Comparison of ENCODE assay signal across 22 mouse cellular contexts in genomic region chr6:29875576-29875975, GRCm38 (mm10). TPM values are rescaled to one million over a fixed set of nuclear protein-coding genes. Genes with fewer than 3 reads are reported as not detected.
DNase-seq lines count a peak whose midpoint lies in the region; ATAC-seq and TF ChIP-seq lines count a peak whose summit lies in the region.
"Had no signal": no experiment of that assay in that cellular context is flagged by ENCODE, and none has a peak within 500 bp of the region (broad histone marks: within the 10 kb centered on the region; RNA-seq: fewer than 3 reads in every experiment).

No protein-coding gene starts in this region.

- H3K4me1 ChIP-seq in kidney, adult 2 months (ENCODE audit: control insufficient read depth, insufficient read depth, low read length), result peaks cover 3% of the 10 kb centered on the region; the same call in 1 of the 2 replicates
- peaks cover 42% of the 10 kb centered on the region for H3K4me1 ChIP-seq in heart, postnatal 0 days (ENCODE audit: control insufficient read depth, insufficient read depth)
- H3K4me1 ChIP-seq in liver, embryonic 11.5 days (replicated peaks; ENCODE audit: control insufficient read depth, insufficient read depth, low read length), result no peaks in the 10 kb centered on the region
- H3K4me1 ChIP-seq: embryonic facial prominence, embryonic 12.5 days; hindbrain, embryonic 13.5 days; limb, embryonic 10.5 days had no signal

- no peak overlapping the region for H3K9ac ChIP-seq in heart, postnatal 0 days (replicated peaks; ENCODE audit: low read depth, low read length)
- no peak overlapping the region for H3K9ac ChIP-seq in liver, embryonic 11.5 days (ENCODE audit: low read depth, low read length)
- H3K9ac ChIP-seq: embryonic facial prominence, embryonic 12.5 days; hindbrain, embryonic 13.5 days had no signal

- peak overlapping the region; percentile 23; the same call in 1 of the 2 replicates for H3K27ac ChIP-seq in kidney, adult 2 months (ENCODE audit: insufficient read depth, low read depth, low read length)
- peak overlapping the region; percentile 72 for H3K27ac ChIP-seq in heart, postnatal 0 days (ENCODE audit: low read depth)
- no peak overlapping the region for H3K27ac ChIP-seq in liver, embryonic 11.5 days (ENCODE audit: low read depth, low read length)
- H3K27ac ChIP-seq: embryonic facial prominence, embryonic 12.5 days; hindbrain, embryonic 13.5 days; kidney, postnatal 0 days; limb, embryonic 10.5 days had no signal

- H3K36me3 ChIP-seq in kidney, adult 2 months (ENCODE audit: control insufficient read depth, insufficient read depth, low read length), result peaks cover 15% of the 10 kb centered on the region
- peaks cover 2% of the 10 kb centered on the region; the same call in 1 of the 2 replicates for H3K36me3 ChIP-seq in heart, postnatal 0 days (replicated peaks; ENCODE audit: control insufficient read depth, insufficient read depth, low read length)
- no peaks in the 10 kb centered on the region for H3K36me3 ChIP-seq in liver, embryonic 11.5 days (ENCODE audit: control insufficient read depth, insufficient read depth, low read length)

- 63% methylated on average over 5 of the region's 5 CpGs for WGBS in kidney, adult 2 months
- 28% methylated on average over 5 of the region's 5 CpGs for WGBS in heart, postnatal 0 days
- WGBS in liver, embryonic 11.5 days, result 86% methylated on average over 5 of the region's 5 CpGs

- DNase-seq in adrenal gland, postnatal 10 days, result peak; percentile 53
- no peak for DNase-seq in adrenal gland, postnatal 4 days (ENCODE audit: low spot score in 2 of 2)
- DNase-seq in kidney, adult 2 months, result peak; percentile 47
- no peak for DNase-seq in kidney, postnatal 4 days
- no peak for DNase-seq in heart, postnatal 0 days (ENCODE audit: low spot score)
- no peak for DNase-seq in liver, embryonic 11.5 days (ENCODE audit: low spot score)
- no peak for DNase-seq in left cerebral cortex, adult 8-10 months (ENCODE audit: low spot score in 2 of 2)
- DNase-seq in lung, postnatal 25 days (ENCODE audit: low spot score), result no peak
- DNase-seq: adrenal gland, postnatal 25 days; cerebellum, adult 9-11 months; kidney, adult 18-20 months; liver; midbrain, embryonic 14.5 days; right cerebral cortex, postnatal 25 days; spleen, adult 18-20 months had no signal

- peak; percentile 74; the same call in 1 of the 2 replicates for ATAC-seq in heart, postnatal 0 days (ENCODE audit: insufficient read depth, low read depth)
- no peak for ATAC-seq in liver, embryonic 11.5 days (replicated peaks; ENCODE audit: low FRiP score)
- ATAC-seq: activated CD4-positive, CD25-positive, alpha-beta regulatory T cell, adult 4 months; lung, postnatal 0 days had no signal

- H3K27me3 ChIP-seq in kidney, adult 2 months (replicated peaks; ENCODE audit: control insufficient read depth, insufficient read depth, low read length), result no peaks in the 10 kb centered on the region
- H3K27me3 ChIP-seq in heart, postnatal 0 days (ENCODE audit: control insufficient read depth, insufficient read depth, low read length), result no peaks in the 10 kb centered on the region
- no peaks in the 10 kb centered on the region for H3K27me3 ChIP-seq in liver, embryonic 11.5 days (replicated peaks; ENCODE audit: control insufficient read depth, insufficient read depth, low read length)
- H3K27me3 ChIP-seq: embryonic facial prominence, embryonic 12.5 days; hindbrain, embryonic 13.5 days had no signal

- H3K9me3 ChIP-seq in heart, postnatal 0 days (replicated peaks; ENCODE audit: control insufficient read depth, low read length), result no peaks in the 10 kb centered on the region
- H3K9me3 ChIP-seq in liver, embryonic 11.5 days (ENCODE audit: control insufficient read depth, low read length), result no peaks in the 10 kb centered on the region
- H3K9me3 ChIP-seq: embryonic facial prominence, embryonic 12.5 days; hindbrain, embryonic 13.5 days; limb, embryonic 10.5 days; megakaryocyte, embryonic 14.5 days had no signal

- TF ChIP-seq CTCF in kidney, adult 2 months (conservative IDR thresholded peaks at IDR 0.05; ENCODE audit: insufficient read depth, insufficient read length, low read depth, low read length), result no peak
- TF ChIP-seq CTCF in heart, postnatal 0 days (IDR thresholded peaks at IDR 0.05; ENCODE audit: low read depth), result no peak

- no peak for TF ChIP-seq POLR2A in kidney, adult 2 months (IDR thresholded peaks at IDR 0.05; ENCODE audit: low read depth, low read length)

- no peak overlapping the region for H3K4me3 ChIP-seq in kidney, adult 2 months (ENCODE audit: insufficient read depth, low read depth, low read length)
- H3K4me3 ChIP-seq in heart, postnatal 0 days (ENCODE audit: low read depth, low read length), result no peak overlapping the region
- H3K4me3 ChIP-seq in liver, embryonic 11.5 days (ENCODE audit: low read depth, low read length), result no peak overlapping the region
- H3K4me3 ChIP-seq: embryonic facial prominence, embryonic 12.5 days; hindbrain, embryonic 13.5 days; limb, embryonic 10.5 days; megakaryocyte, embryonic 14.5 days had no signal

- no peak for TF ChIP-seq EP300 in heart, postnatal 0 days (IDR thresholded peaks at IDR 0.05; ENCODE audit: low read depth)

- H3K4me2 ChIP-seq in heart, postnatal 0 days (ENCODE audit: low read depth, low read length), result no peak overlapping the region
- no peak overlapping the region for H3K4me2 ChIP-seq in liver, embryonic 11.5 days
- H3K4me2 ChIP-seq: embryonic facial prominence, embryonic 12.5 days; hindbrain, embryonic 13.5 days had no signal

RNA-seq across cellular contexts. Expression of gene Strip2, which starts 41.2 kb away (rescaled TPM):
- 1 to 10 TPM; 1.2 to 2.7 TPM for total RNA-seq in adrenal gland, postnatal 10 days (2021)
- total RNA-seq in adrenal gland, postnatal 4 days (2021), result 1 to 10 TPM; 2.2 to 2.6 TPM
- 1.2 and 1.4 TPM in 2 replicates for polyA plus RNA-seq in kidney, adult 2 months (2012; rRNA removed)
- 144 and 168 TPM in 2 replicates for total RNA-seq in heart, postnatal 0 days (2014; rRNA removed; ENCODE audit: low replicate concordance)
- polyA plus RNA-seq in heart, postnatal 0 days (2015; fragmentation: Nextera tagmentation; extraction: Ambion mirVana), result 61.8 and 63.8 TPM in 2 replicates
- 0.39 and 0.51 TPM in 2 replicates for polyA plus RNA-seq in liver, embryonic 11.5 days (2014; fragmentation: Nextera tagmentation; extraction: Ambion mirVana)
- total RNA-seq in left cerebral cortex, adult 8-10 months (2022), result 10 to 100 TPM; 37.7 to 60.0 (median 42.6) TPM
- polyA plus RNA-seq: activated CD4-positive, CD25-positive, alpha-beta regulatory T cell, adult 4 months had no signal

Comparison
In these comparisons a context has a peak if more than half of its experiments do, and no peak if none do; other contexts are left out.
1. DNase-seq: peak in adrenal gland, postnatal 10 days (single experiment) and kidney, adult 2 months (single experiment); none in adrenal gland, postnatal 4 days (0 of 2), kidney, postnatal 4 days (0 of 2), heart, postnatal 0 days (single experiment), liver, embryonic 11.5 days (single experiment), left cerebral cortex, adult 8-10 months (0 of 2) and lung, postnatal 25 days (single experiment).
2. RNA of gene Strip2, which starts 41.2 kb away (total RNA-seq): 144 to 168 TPM in heart, postnatal 0 days and 37.7 to 60.0 TPM in left cerebral cortex, adult 8-10 months; 1.2 to 2.7 TPM in adrenal gland, postnatal 10 days and 2.2 to 2.6 TPM in adrenal gland, postnatal 4 days; every median in the first group is over 10 times any median in the second.